Mouse (Mus musculus): ENCODE data around the gene Traf5.

The Traf5 gene

DNA sequence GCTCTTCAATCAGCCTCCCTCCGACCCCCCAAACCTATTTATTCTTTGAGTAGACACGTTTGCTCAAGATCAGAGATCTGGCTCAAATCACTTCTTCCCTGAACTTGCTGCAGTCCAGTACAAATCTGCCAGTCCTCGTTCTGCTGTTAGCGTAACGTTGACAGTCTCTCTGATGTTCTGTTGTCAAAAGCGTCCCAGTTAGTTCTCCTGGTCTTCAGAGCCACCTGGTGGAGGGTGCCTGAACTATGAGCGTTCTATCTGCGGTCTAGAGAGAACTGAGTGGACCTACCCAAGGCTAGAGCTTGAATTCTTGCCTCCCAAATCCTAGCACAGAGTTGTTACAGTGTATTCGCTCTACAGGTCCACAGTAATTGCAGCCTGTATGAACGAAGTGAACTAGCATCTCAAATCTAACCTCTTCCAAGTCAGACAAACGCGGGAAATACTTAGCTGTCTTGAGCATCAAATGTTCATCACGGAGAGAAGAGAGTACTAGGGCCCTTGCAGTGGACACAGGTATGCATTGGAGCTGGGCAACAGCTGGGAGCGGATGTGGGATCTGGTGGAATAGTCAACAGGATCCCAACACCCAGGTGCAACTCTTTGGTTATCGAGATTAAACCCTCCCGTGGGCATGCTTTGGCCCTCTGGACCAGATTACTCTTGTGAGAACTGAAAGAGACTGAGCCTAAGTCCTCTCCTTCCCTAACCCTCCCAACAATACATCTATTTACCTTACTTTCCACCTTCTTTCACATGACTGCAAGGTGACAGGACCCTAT is 711 bp upstream of the Traf5 start:
- peak; percentile 79 to 89 for DNase-seq (ENCODE audit: low spot score in 2 of 2)

DNA sequence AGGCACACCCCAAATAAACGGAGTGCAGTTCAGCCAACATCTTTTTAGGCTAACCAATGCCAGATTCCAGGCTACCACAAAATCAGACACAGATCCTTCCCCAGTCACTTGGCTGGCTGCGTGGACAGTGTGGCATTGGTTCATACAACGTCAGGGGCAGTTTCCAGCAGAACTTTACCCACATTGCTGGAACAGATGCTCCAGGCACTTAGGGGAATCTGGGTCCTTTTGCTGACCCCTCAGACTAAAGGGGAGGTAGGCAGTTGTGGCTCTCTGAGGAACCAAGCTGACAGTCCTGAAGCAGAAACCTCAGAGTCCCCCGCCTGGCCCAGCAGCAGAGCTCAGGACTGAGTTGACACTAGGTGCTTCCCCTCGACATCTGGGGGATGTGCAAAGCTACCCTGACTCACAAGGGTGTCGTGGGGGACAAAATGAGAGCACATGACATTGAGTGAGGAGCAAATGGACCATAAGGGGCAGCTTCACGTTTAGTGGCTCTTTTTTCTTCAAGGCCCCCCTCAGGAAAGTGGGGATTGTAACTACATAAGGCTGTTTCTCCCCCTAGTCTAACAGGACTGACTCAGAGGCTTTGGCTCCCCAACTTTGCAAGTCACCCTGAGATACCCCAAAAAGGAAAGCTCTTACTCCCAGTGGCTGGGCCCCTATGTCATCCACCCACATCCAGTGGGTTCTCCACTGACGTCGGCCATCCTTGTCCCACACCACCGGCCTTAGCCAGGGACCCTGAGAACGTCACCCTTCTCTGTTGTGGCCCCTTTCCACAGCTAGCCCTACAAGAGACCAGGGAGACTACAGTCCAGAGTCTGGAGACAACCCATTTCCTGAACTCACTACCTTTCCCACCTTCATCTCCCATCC is 1.4 kb downstream of the Traf5 start:
- DNase-seq (ENCODE audit: low spot score in 2 of 2): no peak

DNA sequence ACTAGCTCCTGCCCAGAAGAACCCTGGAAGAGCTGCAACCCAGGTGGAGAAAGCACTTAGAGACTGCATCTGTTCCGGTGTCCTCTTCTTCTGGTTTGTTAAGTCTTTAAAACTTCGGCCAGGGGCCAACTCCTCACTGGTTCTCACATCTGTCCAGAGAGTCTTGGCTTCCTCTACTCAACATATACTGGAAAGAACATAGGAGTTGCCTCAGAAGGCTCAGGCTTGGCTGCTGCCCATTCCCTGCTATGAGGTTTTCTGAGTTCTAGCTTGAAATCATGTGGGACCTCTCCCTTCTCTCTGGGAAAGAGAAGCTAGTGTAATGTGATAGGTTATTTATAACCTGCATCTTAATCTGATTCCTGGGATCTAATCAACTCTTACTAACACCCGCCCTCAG is 2.1 kb downstream of the Traf5 start:
- no peak for DNase-seq (ENCODE audit: low spot score in 2 of 2)

DNA sequence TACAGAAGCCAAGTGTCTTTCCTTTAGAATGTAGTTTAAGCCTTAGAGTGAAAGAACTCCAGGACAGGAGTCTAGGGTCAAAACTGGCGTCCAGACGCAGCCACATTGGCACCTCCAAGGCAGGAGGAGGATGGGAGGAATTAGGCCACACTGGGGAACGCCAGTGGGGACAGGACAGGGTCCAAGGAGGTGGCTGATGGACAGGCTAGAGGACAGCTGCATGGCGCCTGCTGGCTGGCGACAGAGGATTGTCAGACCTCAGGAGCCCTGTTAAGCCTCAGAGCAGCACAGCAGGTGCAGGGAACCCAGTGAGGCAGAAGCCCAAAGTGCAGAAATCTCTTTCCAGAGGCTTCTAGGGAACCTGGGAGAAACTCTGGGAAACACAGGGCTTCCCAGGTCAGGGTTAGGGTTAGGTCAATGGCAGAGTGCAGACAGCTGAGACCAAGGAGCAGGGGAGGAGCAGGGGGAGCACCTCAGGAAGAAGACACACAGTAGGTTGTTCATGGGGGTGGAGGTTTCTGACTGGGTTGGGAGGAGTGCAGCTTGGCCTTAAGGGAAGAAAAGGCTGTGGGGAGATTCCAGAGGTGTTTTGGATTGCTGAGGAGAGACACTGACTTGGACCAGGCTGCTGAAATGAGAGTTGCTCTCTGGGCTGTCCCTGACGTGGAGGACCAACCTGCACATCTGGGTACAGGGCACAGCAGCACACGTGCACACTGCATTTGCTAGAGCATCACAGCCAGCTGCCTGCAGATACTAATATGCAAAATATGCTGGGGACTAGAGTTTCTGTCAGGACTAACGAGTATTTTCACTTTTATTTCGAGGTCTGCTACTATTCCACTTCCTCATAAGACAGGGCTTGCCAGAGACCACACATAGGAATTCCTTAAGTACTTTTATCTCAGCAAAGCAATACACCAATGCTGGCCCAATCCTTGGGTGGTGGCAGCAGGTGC is 2.9 kb downstream of the Traf5 start:
- no peak for DNase-seq (ENCODE audit: low spot score in 2 of 2)

DNA sequence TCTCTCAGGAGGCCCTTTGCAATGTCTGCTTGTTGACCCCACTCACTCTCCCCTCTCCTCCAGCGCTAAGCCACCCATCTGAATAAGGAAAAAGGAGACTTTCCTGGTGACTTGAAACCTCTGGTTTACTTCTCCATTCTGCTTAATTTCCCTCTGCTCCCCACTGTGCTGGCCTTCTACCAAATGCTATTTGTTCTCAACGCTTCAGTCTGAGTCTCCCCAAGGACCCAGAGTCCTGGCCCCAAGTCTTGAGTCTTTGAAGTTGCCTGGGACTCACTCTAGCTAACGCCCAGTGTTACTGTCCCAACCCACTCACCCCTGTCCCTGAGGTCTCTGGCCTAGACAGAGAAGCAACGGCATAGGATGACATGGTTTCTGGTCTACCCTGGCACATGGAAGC is 4.3 kb downstream of the Traf5 start:
- no peak for DNase-seq (ENCODE audit: low spot score in 2 of 2)

DNA sequence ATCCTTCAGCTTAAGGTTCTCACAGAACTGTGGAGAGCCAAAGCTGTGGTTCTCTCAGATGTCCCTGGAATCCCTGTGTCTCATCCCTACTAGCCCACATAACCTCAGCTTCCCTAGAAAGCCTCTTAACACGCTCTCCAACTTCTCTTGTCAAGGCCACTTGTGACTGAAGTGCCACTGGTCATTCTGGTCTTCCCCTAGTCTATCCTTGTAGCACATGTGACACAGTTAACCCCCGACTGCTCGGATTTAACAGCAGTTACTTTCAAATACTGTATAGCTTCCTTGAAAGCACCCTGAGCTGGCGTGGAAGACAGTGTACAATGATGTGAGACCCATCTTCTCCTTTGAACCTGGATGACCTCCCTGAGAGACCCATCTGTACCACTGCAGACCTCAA is 5.3 kb downstream of the Traf5 start:
- no peak for DNase-seq (ENCODE audit: low spot score in 2 of 2)

DNA sequence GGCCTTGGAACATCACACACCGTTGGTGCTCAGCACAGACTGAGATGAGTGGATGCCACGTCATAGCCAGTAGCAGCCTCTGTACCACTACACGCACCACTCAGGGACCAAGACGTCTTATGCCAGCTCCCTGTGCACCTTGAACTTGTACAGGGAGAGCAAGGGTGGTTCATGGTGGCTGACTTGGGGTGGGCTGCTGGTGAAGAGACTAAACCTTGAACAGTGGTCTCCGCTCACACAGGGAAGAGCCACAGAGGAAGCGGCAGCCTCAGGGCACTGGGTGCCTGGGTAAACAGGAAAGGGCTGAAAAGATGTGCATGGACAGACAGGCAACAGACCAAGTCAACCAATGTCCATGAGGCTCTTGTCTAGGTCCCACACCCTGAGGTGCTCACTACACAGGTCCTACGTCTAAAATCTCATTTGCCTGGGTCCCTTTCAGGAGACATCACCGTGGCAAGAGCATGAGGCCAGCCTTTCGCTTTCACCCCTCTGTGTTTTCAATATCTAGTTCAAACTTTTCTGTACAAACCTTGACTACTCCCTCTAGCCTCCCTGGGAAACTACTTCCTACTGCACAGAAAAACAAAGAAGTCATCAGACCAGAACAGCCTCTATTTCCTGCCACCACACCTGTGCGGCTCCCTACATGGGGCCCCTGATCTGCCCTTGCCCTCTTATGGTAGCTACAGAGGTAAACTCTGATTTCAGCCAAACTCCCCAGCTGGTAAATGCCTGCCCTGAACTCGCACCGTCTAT is 5.9 kb downstream of the Traf5 start:
- no peak for DNase-seq (ENCODE audit: low spot score in 2 of 2)

DNA sequence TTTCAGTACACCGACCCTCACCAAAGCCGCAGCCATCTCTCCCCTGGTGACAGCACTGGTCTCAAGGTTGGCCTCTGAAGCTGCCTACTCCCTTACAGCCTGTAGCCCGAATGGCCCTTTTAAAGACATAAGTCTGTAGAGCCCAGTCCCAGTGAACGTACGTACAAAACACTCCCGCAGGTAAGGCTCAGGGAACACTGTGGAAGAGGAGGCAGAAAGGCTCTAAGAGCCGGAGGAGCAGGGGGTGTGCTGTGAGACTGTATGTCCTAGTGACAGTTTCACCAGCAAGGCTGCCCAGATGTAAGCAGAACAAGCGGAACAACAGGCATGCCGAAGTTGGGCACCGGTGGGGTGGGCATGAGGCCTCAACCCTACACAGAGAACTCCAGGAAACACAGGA is 7.1 kb downstream of the Traf5 start:
- no peak for DNase-seq (ENCODE audit: low spot score in 2 of 2)

DNA sequence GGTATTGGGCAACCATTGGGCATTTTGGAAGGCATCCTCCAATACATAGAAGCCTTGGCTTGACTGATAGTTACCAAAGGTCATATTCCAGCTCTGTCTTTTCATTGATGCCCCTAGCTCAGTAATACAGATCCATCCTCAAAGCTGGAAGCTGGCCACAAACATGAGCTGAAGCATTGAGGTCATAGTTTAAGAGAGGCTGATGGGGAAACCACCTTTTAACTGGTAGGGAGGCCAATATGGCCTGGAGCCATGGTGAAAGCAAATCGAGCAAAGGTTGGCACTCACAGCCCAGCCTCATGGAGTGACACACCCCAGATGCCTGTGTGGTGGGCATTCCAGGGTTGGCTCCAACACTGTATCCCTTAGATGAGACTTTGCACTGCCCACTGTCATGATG is 9.7 kb downstream of the Traf5 start:
- DNase-seq (ENCODE audit: low spot score in 2 of 2): no peak

DNA sequence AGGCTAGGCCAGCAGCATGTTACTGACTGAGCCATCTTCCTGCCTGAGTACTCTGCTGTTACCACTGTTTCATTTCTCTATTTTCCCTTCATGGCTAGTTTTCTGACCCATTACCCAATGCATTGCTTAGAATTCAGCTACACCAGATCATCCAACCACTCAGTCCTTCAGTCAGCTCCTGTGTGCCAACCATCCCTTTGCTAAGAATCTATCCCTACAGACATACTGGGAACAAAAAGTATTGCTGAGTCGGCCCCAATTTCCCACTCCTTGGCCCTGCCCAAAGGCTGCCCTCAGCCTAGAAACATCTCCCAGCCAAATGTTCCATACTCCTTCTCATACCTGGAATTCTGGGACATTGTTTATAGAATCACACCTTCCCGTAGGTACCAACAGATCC is 11.2 kb downstream of the Traf5 start:
- DNase-seq (ENCODE audit: low spot score in 2 of 2): no peak

DNA sequence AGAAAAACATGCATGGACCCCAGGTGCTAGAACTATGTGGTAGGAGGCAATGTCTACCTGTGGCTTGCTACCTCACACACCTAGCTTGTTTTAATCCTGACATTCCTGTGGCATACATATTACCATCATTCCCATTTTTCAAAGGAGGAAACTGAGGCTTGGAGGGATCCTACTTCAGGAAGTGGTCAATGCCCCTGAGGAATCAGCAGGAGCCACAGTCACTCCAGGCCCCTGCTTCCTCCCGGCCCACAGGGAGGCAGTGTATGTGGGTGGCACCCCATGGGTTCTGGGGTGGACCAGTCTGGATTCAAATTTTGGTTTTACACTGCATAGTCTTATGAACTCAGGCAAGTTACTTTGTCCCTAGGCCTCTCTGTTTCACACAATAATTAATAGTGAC is 13.2 kb downstream of the Traf5 start:
- no peak for DNase-seq (ENCODE audit: low spot score in 2 of 2)

DNA sequence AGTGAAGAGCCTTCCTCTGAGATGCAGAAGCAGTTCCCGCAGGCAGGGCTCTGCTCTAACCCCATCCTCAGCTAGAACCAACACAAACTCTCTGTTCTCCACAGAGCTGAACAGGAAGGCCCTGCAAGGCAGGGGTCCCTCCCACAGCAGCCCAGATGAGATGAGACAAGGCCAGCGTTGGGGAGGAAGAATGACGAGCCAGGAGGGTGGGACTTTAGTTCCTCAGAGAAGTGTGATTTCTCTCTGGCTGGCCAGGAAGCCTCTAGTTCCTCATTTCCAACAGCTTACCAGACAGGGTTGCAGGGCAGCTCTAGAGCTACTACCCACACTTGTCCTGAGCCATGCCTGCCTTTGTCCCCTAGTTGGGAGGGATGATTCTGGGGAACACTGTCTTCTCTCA is 14.0 kb downstream of the Traf5 start:
- DNase-seq (ENCODE audit: low spot score in 2 of 2): no peak

DNA sequence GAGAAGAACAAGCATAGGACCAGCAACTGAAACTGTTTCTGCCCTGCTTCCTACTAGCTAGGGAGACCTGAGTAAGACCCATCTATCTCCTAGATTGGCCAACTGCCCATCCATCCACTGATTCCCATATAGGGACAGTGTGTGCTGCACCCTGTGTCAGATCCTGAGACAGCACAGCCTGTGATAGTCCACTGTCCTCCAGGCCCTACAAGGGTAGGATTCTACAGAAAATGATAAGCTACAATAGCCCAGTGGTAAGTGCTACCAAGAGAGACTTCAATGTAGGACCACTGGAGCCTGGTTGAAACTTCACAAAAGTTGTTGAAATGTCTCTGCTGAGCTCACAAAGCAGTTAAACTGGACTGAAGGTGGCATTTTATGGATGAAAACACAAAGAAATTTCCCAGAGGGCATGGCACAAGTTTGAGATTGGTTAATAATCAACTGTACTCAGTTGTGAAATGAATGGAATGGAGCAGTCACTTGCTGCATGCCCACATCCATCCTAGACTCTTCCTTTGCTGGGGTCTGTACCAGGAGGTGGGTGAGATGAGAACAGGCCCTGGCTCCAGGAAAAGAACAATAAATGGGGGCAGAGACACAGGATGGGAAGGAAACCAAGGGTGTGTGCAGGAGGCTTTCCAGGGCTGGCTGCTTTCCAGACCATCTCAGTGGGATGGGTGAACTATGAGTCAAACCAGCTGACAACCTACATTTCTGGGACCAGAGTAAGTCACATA is 15.4 kb downstream of the Traf5 start:
- no peak for DNase-seq (ENCODE audit: low spot score in 2 of 2)

DNA sequence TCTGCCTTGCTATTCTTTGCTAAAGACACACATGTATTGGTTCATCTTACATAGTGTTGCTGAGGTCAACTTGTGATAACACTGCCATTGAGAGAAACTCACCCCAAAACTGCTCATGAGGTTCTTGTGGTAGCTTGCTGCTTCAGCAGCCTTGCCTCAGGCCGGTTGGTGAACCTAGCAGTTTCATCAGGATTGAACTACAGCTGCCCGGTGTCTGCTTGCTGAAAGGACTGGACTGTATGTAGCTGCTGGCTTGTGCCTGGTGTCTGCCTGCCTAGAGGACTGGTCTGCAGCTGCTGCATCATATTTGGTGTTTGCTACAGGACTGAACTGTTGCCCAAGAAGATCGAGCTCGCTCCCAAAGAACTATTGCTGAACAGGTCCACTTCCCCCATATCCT is 16.3 kb downstream of the Traf5 start:
- DNase-seq (ENCODE audit: low spot score in 2 of 2): no peak

DNA sequence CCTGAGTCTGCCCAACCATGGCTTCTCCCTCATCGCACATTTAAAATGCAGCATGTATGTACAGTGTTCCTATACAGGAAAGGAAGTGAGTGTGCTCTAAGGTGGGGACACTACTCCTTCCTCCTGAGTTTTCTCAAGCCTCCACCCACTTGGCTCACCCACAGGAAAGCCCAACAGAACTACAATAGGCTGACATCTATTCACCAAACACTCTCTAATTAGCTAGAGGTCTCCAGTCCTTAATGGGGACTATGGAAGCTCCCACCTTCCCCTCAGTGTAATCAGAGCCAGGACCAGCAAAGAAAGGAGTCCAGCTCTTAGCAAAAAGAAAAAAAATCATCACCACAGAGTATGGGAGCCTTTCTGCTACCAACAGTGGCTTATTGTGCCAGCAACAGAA is 17.5 kb downstream of the Traf5 start:
- DNase-seq (ENCODE audit: low spot score in 2 of 2): no peak

DNA sequence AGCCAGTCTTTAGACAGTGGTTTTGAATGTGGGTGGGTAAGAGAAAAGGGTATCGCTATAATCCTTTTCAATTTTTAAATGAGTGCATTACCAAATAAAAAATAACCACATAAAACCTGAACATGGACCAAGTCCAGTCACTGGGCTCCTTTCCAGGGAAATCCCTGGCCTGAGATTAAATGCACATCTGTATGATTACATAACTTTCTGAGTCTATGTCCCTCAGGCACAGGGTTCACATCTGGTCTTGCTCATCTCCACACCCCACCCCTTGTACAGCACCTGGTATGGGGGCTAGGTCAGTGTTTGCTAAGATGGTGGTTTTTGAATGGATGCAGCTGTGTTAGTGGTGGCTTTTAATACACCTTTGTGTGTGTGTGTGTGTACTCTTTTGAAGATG is 19.9 kb downstream of the Traf5 start:
- DNase-seq (ENCODE audit: low spot score in 2 of 2): no peak

DNA sequence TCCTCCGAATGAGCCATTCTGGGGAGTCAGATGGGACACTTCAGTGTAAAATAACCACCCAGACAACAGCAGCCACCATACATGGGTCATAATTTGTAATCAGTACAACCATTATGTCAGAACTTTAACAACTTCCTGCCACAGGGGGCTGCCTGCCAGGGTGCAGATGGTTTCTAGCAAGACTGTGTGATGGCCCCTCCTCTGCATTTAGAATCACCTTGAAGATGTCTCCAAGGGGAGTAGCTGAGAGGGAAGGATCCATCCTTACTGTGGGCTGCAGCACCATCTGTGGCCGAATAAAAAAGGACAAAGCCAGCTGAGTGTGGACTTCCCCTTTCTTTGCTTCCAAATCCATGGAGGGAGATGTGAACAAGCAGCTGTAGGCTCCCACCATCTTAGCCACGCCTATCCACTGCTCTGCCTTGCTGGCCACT is 21.7 kb downstream of the Traf5 start:
- no peak for DNase-seq (ENCODE audit: low spot score in 2 of 2)

DNA sequence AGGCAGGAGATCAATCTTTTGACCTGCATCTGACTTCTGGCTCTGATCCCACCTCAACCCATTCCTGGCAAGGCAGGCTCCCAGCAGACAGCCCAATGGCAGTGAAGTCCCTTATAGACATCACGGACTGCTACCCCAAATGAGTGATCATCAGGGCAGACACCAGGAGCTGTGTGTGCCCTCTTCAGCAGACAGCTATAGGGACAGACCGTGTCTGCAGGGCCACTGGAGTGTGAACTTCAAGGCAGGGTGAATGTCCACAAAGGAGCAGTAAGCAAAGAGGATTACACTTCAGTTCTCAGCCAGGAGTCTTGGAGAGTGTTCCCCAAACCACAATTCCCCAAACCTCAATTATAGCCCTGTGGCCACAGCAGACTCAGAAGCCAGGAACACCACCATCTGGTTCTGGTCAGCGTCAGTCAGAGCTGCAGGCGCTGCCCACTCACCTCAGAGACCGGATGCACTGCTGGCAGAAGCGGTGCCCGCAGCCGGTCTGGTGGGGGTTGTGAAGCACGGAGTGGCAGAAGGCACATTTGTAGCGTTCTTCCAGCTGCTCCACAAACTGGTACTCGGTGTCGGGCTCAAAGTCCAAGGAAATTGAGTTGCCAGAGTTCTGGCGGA is 22.3 kb downstream of the Traf5 start:
- no peak for DNase-seq (ENCODE audit: low spot score in 2 of 2)

DNA sequence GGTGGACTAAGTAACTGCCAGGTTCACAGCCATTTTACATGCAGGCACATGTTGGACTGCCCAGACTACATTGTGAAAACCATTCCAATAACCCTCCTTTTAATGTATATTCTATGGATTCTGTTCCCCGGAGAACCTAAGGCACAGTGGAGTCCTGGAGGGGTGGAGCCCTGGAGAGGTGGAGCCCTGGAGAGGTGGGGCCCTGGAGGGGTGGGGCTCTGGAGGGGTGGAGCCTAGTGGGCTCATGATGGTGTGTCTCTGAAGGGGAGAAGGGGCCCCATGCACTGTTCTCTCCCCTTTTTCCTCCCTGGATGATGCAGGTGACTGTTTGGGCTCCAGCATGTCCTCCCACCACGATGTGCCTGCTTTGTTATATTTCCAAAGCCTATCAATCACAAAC is 24.2 kb downstream of the Traf5 start:
- no peak for DNase-seq (ENCODE audit: low spot score in 2 of 2)

DNA sequence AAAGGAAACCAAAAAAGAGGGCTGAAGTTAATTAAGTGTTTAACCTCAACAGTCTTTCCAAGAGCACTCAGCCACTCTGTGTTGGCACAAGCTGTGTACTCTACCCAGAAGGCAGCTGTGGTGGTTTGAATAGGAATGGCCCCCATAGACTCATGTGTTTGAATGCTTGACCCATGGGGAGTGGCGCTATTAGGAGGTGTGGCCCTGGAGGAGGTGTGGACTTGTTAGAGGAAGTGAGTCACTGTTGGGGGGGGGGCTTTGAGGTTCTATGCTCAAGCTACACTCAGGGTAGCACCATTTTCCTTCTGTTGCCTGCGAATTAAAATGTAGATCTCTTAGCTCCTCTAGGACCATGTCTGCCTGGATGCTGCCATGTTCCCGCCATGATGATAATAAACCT is 25.4 kb downstream of the Traf5 start:
- no peak for DNase-seq (ENCODE audit: low spot score in 2 of 2)
